Mouse (Mus musculus): ENCODE measurements around the gene Ndufv2.
A peak's percentile ranks its signal among the peaks of the same experiment; 100 is the strongest.

Gene Ndufv2

GRCm38 (mm10) chr17:66101380-66102330 is at the start of gene Ndufv2:
TSS of gene Ndufv2 (minus strand) at chr17:66101559.
- DNase-seq (ENCODE audit: low spot score) = peak; percentile 90

- DNase-seq (ENCODE audit: low spot score) = no peak
These were observed 29.9 kb upstream of the Ndufv2 start for GRCm38 (mm10) chr17:66131212-66131611.

- no peak for DNase-seq (ENCODE audit: low spot score)
These were observed 29.0 kb upstream of the Ndufv2 start for GRCm38 (mm10) chr17:66130371-66130770.

GRCm38 (mm10) chr17:66125211-66125610 is 23.9 kb upstream of the Ndufv2 start:
- DNase-seq (ENCODE audit: low spot score) = no peak

GRCm38 (mm10) chr17:66123816-66124610 is 22.7 kb upstream of the Ndufv2 start:
- DNase-seq (ENCODE audit: low spot score) = no peak

GRCm38 (mm10) chr17:66123066-66123815 is 21.9 kb upstream of the Ndufv2 start, which contains the start of gene Ddx11:
TSS of gene Ddx11 (plus strand) at chr17:66123520.
- peak; percentile 79 for DNase-seq (ENCODE audit: low spot score)

GRCm38 (mm10) chr17:66120701-66121100 is 19.3 kb upstream of the Ndufv2 start:
- no peak for DNase-seq (ENCODE audit: low spot score)

- DNase-seq (ENCODE audit: low spot score) = no peak
These were observed 17.6 kb upstream of the Ndufv2 start for GRCm38 (mm10) chr17:66118991-66119390.

- DNase-seq (ENCODE audit: low spot score) = no peak
These were observed 10.8 kb upstream of the Ndufv2 start for GRCm38 (mm10) chr17:66112166-66112565.

- peak; percentile 58 for DNase-seq (ENCODE audit: low spot score)
These were observed 10.1 kb upstream of the Ndufv2 start, which contains the start of gene Washc1 for GRCm38 (mm10) chr17:66111402-66111959. TSS of gene Washc1 (plus strand) at chr17:66111545.

GRCm38 (mm10) chr17:66110746-66111145 is 9.4 kb upstream of the Ndufv2 start:
- DNase-seq (ENCODE audit: low spot score) = no peak

GRCm38 (mm10) chr17:66108198-66108597 is 6.8 kb upstream of the Ndufv2 start:
- DNase-seq (ENCODE audit: low spot score) = no peak

GRCm38 (mm10) chr17:66107466-66107865 is 6.1 kb upstream of the Ndufv2 start:
- DNase-seq (ENCODE audit: low spot score) = no peak

GRCm38 (mm10) chr17:66106601-66107267 is 5.4 kb upstream of the Ndufv2 start:
- no peak for DNase-seq (ENCODE audit: low spot score)

- no peak for DNase-seq (ENCODE audit: low spot score)
These were observed 2.7 kb upstream of the Ndufv2 start for GRCm38 (mm10) chr17:66104076-66104475.

- no peak for DNase-seq (ENCODE audit: low spot score)
These were observed 586 bp downstream of the Ndufv2 start for GRCm38 (mm10) chr17:66100566-66101379.

- no peak for DNase-seq (ENCODE audit: low spot score)
These were observed 8.7 kb downstream of the Ndufv2 start for GRCm38 (mm10) chr17:66092664-66093063.

GRCm38 (mm10) chr17:66092065-66092464 is 9.3 kb downstream of the Ndufv2 start:
- DNase-seq (ENCODE audit: low spot score) = no peak

- no peak for DNase-seq (ENCODE audit: low spot score)
These were observed 10.0 kb downstream of the Ndufv2 start for GRCm38 (mm10) chr17:66091392-66091791.

GRCm38 (mm10) chr17:66090251-66090650 is 11.1 kb downstream of the Ndufv2 start:
- no peak for DNase-seq (ENCODE audit: low spot score)

All from layer of hippocampus, adult 9-10 months (tissue).